Mouse (Mus musculus): Measurements from ENCODE around the gene Ppm1f. TPM values are rescaled to one million over a fixed set of nuclear protein-coding genes. Genes with fewer than 3 reads are reported as not detected.
"Not testable (repeated sequence)": the region's sequence is repeated elsewhere in the genome, so short reads cannot be mapped to it uniquely, and the experiment has no call there.

Gene Ppm1f
- polyA plus RNA-seq, 1 experiment from 2014 or later: 18.6 TPM

DNA sequence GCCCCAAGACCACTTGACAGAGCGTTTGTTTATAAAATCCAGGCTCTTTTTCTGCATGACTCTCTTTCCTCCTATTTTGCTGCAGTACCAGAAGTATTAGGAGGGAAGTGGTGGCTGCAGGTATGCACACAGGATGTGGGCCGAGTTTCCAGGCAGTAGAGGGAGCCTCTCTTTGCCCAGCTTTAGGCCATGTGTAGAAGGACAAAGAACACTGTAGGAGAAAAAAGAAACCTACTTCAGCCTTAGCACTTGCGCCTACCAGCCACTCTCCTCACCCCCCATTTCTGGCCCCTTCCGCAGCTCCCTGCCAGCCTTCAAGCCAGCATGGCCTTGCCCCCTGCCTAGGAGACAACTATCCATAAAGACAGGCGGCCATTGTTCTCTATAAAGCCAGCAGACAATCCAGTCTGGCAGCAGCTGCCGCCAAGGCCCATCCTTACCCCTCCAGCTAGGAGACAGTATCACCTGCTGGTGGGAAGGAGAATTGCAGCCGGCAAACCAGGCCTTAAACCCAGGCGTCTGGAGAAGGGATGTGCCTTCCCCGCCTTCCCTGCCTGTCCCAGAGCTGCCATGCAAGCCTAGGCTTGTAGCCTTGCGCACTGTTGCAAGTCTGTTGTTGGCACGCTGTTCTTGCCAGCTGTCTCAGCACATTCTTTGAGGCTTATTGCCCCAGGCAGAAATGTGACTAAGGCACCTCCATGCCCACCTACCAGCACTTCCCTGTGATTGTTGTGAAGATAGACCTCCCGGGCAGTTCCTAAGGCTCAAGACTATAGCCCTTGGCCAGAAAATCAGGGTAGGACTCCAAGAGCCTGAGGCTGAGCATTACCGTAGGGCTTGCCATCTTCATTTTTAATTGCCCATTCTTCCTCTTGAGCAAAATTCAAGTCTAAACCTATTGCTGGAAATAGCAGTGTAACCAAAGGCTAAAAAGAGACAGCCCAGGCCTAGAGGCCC is 15.7 kb downstream of the Ppm1f start:
- Histone ChIP-seq H3K27ac (replicated peaks in 1 of 2; ENCODE audit: control insufficient read depth in 1 of 2, insufficient read depth in 1 of 2, low read depth in 2 of 2, low read length in 2 of 2) (peak overlapping the region; percentile 57 to 67), H3K27me3 (ENCODE audit: control insufficient read depth, insufficient read depth, low read length) (no peaks in the 10 kb centered on the region), H3K4me3 (ENCODE audit: control insufficient read depth in 1 of 2, insufficient read depth in 1 of 2, low read depth in 1 of 2, low read length in 2 of 2) (no peak overlapping the region), H3K9ac (ENCODE audit: low read length) (peak overlapping the region; percentile 30; the same call in 1 of the 2 replicates), H3K36me3 (ENCODE audit: control insufficient read depth, insufficient read depth, low read length) (peaks cover 71% of the 10 kb centered on the region), H3K4me2 (ENCODE audit: low read length) (no peak overlapping the region), H3K9me3 (ENCODE audit: control insufficient read depth, low read length) (no peaks in the 10 kb centered on the region), H3K4me1 (ENCODE audit: control insufficient read depth in 2 of 2, insufficient read depth in 2 of 2, low read length in 2 of 2) (peaks cover 8 to 12% of the 10 kb centered on the region in 2 experiments; a peak in 3 of 4 replicates)
- 48% methylated on average over 13 of the region's 13 CpGs for WGBS
- peak; percentile 48; the same call in 1 of the 2 replicates for ATAC-seq (ENCODE audit: insufficient number of reproducible peaks, insufficient read depth, low FRiP score, low read depth)

DNA sequence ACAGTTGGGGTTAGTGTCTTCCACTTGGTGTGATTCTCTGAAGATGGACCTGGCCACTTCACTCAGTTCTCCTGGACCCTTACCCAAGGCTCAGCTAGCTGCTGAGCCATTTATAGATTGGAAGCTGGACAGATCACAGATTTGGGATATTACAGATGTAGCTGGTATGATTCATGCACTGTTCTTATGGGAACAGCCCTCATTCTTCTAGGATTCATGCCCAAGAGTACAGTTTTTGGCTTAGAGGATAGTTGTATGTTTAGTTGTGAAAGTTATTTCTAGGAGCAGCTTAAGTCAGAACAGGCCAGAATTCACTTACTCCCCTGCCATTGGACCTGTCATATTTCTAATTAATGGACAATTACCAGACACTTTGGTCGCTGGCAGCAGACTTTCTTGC is 17.2 kb downstream of the Ppm1f start:
- 60% methylated on average over 1 of the region's 1 CpGs for WGBS
- no peak for ATAC-seq (ENCODE audit: insufficient number of reproducible peaks, insufficient read depth, low FRiP score, low read depth)
- Histone ChIP-seq H3K4me1 (ENCODE audit: control insufficient read depth in 2 of 2, insufficient read depth in 2 of 2, low read length in 2 of 2) (peaks cover 2 to 6% of the 10 kb centered on the region in 2 experiments; a peak in 2 of 4 replicates), H3K27me3 (ENCODE audit: control insufficient read depth, insufficient read depth, low read length) (no peaks in the 10 kb centered on the region), H3K27ac (replicated peaks in 1 of 2; ENCODE audit: control insufficient read depth in 1 of 2, insufficient read depth in 1 of 2, low read depth in 2 of 2, low read length in 2 of 2) (no peak overlapping the region), H3K36me3 (ENCODE audit: control insufficient read depth, insufficient read depth, low read length) (peaks cover 86% of the 10 kb centered on the region), H3K4me2 (ENCODE audit: low read length) (no peak overlapping the region), H3K9ac (ENCODE audit: low read length) (no peak overlapping the region), H3K4me3 (ENCODE audit: control insufficient read depth in 1 of 2, insufficient read depth in 1 of 2, low read depth in 1 of 2, low read length in 2 of 2) (no peak overlapping the region), H3K9me3 (ENCODE audit: control insufficient read depth, low read length) (no peaks in the 10 kb centered on the region)

DNA sequence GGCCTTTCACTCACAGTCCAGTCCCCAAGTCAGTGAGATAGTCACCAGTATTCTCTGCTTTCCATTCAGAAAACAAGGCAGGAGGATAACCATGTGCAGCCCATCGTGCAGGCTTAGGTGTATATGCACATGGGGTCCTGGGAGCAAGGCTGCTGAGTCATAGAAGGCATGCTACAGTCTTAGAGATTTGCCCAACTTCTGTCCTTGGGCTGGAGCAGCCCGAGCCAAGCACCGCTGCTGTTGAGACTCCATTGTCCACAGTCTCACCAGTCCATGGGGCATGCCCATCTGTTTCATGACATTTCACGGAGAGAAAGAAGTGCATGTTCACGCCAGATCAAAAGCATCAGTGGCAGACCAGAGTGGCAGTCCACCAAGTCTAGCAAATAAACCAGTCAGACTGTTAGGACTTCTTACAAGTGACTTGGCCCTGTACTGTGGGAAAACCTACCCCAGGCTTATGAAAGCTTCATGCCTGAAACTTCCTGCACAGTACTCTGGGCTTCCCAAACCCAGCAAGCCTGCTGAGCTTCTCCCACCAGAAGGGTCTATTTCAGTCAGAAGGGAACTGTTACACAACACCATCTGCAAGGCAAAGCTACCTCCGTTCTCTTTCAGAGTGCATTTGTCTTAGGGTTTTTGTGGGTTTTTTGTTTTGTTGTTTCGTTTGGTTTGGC is 22.3 kb downstream of the Ppm1f start:
- Histone ChIP-seq H3K9me3 (ENCODE audit: control insufficient read depth, low read length) (no peaks in the 10 kb centered on the region), H3K4me2 (ENCODE audit: low read length) (no peak overlapping the region), H3K4me3 (ENCODE audit: control insufficient read depth in 1 of 2, insufficient read depth in 1 of 2, low read depth in 1 of 2, low read length in 2 of 2) (no peak overlapping the region), H3K4me1 (ENCODE audit: control insufficient read depth in 2 of 2, insufficient read depth in 2 of 2, low read length in 2 of 2) (no peaks in the 10 kb centered on the region), H3K9ac (ENCODE audit: low read length) (no peak overlapping the region), H3K27ac (replicated peaks in 1 of 2; ENCODE audit: control insufficient read depth in 1 of 2, insufficient read depth in 1 of 2, low read depth in 2 of 2, low read length in 2 of 2) (no peak overlapping the region), H3K27me3 (ENCODE audit: control insufficient read depth, insufficient read depth, low read length) (no peaks in the 10 kb centered on the region), H3K36me3 (ENCODE audit: control insufficient read depth, insufficient read depth, low read length) (peaks cover 85% of the 10 kb centered on the region)
- no peak for ATAC-seq (ENCODE audit: insufficient number of reproducible peaks, insufficient read depth, low FRiP score, low read depth)
- WGBS: 92% methylated on average over 7 of the region's 7 CpGs

DNA sequence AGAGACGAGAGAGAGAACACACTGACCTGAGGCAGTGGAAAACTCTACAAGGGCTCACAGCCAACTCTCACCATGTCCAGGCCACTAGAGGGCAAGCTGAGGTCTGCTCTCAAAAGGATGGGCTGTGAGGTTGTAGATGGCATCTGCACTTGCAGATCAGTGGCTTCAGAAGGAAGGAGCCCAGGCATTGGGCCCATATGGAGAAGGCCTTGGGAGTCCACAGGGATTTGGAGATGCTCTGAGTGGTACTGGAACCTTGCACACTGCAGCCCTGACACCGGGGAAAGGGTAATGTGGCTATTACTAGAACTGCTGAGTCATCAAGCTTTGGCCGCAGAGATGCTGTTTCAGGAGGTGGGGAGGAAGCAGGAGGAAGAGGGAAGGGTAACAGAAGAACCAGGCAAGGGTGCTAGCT is 24.8 kb downstream of the Ppm1f start:
- peaks cover 77% of the 10 kb centered on the region for H3K36me3 ChIP-seq (ENCODE audit: control insufficient read depth, insufficient read depth, low read length)
- no peaks in the 10 kb centered on the region for H3K27me3 ChIP-seq (ENCODE audit: control insufficient read depth, insufficient read depth, low read length)
- H3K27ac ChIP-seq (replicated peaks in 1 of 2; ENCODE audit: control insufficient read depth in 1 of 2, insufficient read depth in 1 of 2, low read depth in 2 of 2, low read length in 2 of 2): no peak overlapping the region
- no peaks in the 10 kb centered on the region for H3K9me3 ChIP-seq (ENCODE audit: control insufficient read depth, low read length)
- no peak for ATAC-seq (ENCODE audit: insufficient number of reproducible peaks, insufficient read depth, low FRiP score, low read depth)
- no peak overlapping the region for H3K4me3 ChIP-seq (ENCODE audit: control insufficient read depth in 1 of 2, insufficient read depth in 1 of 2, low read depth in 1 of 2, low read length in 2 of 2)
- no peak overlapping the region for H3K9ac ChIP-seq (ENCODE audit: low read length)
- 54% methylated on average over 3 of the region's 3 CpGs for WGBS
- no peaks in the 10 kb centered on the region for H3K4me1 ChIP-seq (ENCODE audit: control insufficient read depth in 2 of 2, insufficient read depth in 2 of 2, low read length in 2 of 2)
- H3K4me2 ChIP-seq (ENCODE audit: low read length): no peak overlapping the region

DNA sequence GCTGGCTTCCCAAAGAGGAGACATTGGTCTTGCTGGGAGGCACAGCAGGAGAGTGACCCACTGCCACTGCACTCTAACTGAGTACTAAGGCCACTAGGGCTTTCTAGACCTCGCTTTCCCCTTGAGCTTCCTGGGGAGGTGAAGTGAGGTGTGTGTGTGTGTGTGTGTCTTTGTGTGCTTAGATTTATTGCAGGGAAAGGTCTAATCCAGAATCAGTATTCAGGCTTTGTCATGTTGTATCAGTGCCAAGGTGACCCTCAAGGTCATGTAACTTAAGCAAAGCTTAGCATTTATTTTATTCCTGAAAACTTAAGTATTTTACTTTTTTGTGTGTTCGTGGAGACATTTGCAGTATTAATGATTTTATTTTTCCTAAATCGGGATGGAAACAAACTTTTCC is 28.2 kb downstream of the Ppm1f start:
- Histone ChIP-seq H3K27me3 (ENCODE audit: control insufficient read depth, insufficient read depth, low read length) (no peaks in the 10 kb centered on the region), H3K36me3 (ENCODE audit: control insufficient read depth, insufficient read depth, low read length) (peaks cover 45% of the 10 kb centered on the region), H3K9me3 (ENCODE audit: control insufficient read depth, low read length) (no peaks in the 10 kb centered on the region), H3K4me3 (ENCODE audit: control insufficient read depth in 1 of 2, insufficient read depth in 1 of 2, low read depth in 1 of 2, low read length in 2 of 2) (no peak overlapping the region), H3K27ac (replicated peaks in 1 of 2; ENCODE audit: control insufficient read depth in 1 of 2, insufficient read depth in 1 of 2, low read depth in 2 of 2, low read length in 2 of 2) (no peak overlapping the region), H3K4me1 (ENCODE audit: control insufficient read depth in 2 of 2, insufficient read depth in 2 of 2, low read length in 2 of 2) (no peaks in the 10 kb centered on the region), H3K9ac (ENCODE audit: low read length) (no peak overlapping the region), H3K4me2 (ENCODE audit: low read length) (no peak overlapping the region)
- WGBS: 89% methylated on average over 3 of the region's 3 CpGs
- ATAC-seq (ENCODE audit: insufficient number of reproducible peaks, insufficient read depth, low FRiP score, low read depth): no peak

DNA sequence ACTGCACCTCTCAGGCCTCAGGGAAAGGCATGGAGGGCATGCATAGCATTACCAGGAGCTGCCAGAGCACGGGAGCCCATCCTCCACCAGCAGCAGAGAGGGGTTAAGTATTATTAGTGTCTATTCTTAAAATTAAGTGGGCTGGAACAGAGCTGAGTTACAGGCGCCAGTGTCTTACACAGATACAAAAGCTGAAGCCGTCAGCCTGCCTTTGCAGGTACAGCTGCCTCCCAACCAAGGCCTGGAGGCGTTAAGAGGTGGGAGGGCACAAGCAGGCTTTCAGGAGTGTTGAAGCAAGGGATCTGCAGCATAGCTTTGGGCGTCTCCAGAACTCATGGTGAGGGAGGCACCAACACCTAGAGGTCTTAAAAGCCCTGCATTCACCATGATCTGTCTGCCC is 30.3 kb downstream of the Ppm1f start:
- no peak overlapping the region for H3K27ac ChIP-seq (replicated peaks in 1 of 2; ENCODE audit: control insufficient read depth in 1 of 2, insufficient read depth in 1 of 2, low read depth in 2 of 2, low read length in 2 of 2)
- no peak overlapping the region for H3K4me2 ChIP-seq (ENCODE audit: low read length)
- peaks cover 33% of the 10 kb centered on the region for H3K36me3 ChIP-seq (ENCODE audit: control insufficient read depth, insufficient read depth, low read length)
- no peak overlapping the region for H3K4me3 ChIP-seq (ENCODE audit: control insufficient read depth in 1 of 2, insufficient read depth in 1 of 2, low read depth in 1 of 2, low read length in 2 of 2)
- H3K27me3 ChIP-seq (ENCODE audit: control insufficient read depth, insufficient read depth, low read length): no peaks in the 10 kb centered on the region
- no peaks in the 10 kb centered on the region for H3K9me3 ChIP-seq (ENCODE audit: control insufficient read depth, low read length)
- H3K4me1 ChIP-seq (ENCODE audit: control insufficient read depth in 2 of 2, insufficient read depth in 2 of 2, low read length in 2 of 2): no peaks in the 10 kb centered on the region
- no peak for ATAC-seq (ENCODE audit: insufficient number of reproducible peaks, insufficient read depth, low FRiP score, low read depth)
- WGBS: 77% methylated on average over 5 of the region's 5 CpGs
- H3K9ac ChIP-seq (ENCODE audit: low read length): no peak overlapping the region

DNA sequence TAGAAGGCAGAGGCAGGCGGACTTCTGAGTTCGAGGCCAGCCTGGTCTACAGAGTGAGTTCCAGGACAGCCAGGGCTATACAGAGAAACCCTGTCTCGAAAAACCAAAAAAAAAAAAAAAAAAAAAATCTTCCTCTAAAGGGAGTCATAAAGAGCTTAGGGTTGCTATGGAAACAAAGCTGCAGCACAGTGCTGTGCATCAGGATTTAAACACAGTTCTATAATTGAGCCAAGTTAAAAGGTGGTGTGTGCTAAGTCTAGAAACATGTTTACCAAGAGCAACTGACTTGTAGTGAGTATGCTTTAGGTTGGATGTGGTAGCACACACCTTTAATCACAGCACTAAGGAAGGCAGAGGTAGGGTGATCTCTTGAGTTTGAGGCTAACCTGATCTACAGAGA is 32.6 kb downstream of the Ppm1f start:
- H3K27me3 ChIP-seq (ENCODE audit: control insufficient read depth, insufficient read depth, low read length); ATAC-seq (ENCODE audit: insufficient number of reproducible peaks, insufficient read depth, low FRiP score, low read depth): not testable (repeated sequence)
- 83% methylated on average over 3 of the region's 3 CpGs for WGBS

More for the DNA sequence above, 32.6 kb downstream of the Ppm1f start:
- H3K4me1 ChIP-seq (ENCODE audit: control insufficient read depth in 2 of 2, insufficient read depth in 2 of 2, low read length in 2 of 2); H3K9me3 ChIP-seq (ENCODE audit: control insufficient read depth, low read length); H3K4me3 ChIP-seq (ENCODE audit: control insufficient read depth in 1 of 2, insufficient read depth in 1 of 2, low read depth in 1 of 2, low read length in 2 of 2); H3K4me2 ChIP-seq (ENCODE audit: low read length); H3K9ac ChIP-seq (ENCODE audit: low read length); H3K27ac ChIP-seq (replicated peaks in 1 of 2; ENCODE audit: control insufficient read depth in 1 of 2, insufficient read depth in 1 of 2, low read depth in 2 of 2, low read length in 2 of 2): not testable (repeated sequence)
- peaks cover 13% of the 10 kb centered on the region for H3K36me3 ChIP-seq (ENCODE audit: control insufficient read depth, insufficient read depth, low read length)

Data from heart, embryonic 14.5 days (tissue).